In genomic region chr4:111443906-111444615, GRCm38 (mm10) we compare ENCODE assay signal across 13 mouse cellular contexts. TPM values are rescaled to one million over a fixed set of nuclear protein-coding genes. Genes with fewer than 3 reads are reported as not detected.
DNase-seq lines count a peak whose midpoint lies in the region; ATAC-seq and TF ChIP-seq lines count a peak whose summit lies in the region.
"Had no signal": no experiment of that assay in that cellular context is flagged by ENCODE, and none has a peak within 500 bp of the region (broad histone marks: within the 10 kb centered on the region; RNA-seq: fewer than 3 reads in every experiment).

No protein-coding gene starts in this region.

- H3K4me1 ChIP-seq in forebrain, embryonic 10.5 days: peaks cover 52% of the 10 kb centered on the region
- peaks cover 30% of the 10 kb centered on the region for H3K4me1 ChIP-seq in hindbrain, embryonic 12.5 days
- H3K4me1 ChIP-seq in midbrain, postnatal 0 days (ENCODE audit: insufficient read depth, low read length): 0 out of 2 replicates have a peak, but pooled peaks cover 6% of the 10 kb centered on the region

- H3K36me3 ChIP-seq in forebrain, embryonic 10.5 days (replicated peaks): peaks cover 29% of the 10 kb centered on the region
- H3K36me3 ChIP-seq in hindbrain, embryonic 12.5 days: peaks cover 15% of the 10 kb centered on the region
- peaks cover 6% of the 10 kb centered on the region for H3K36me3 ChIP-seq in midbrain, postnatal 0 days (ENCODE audit: insufficient read depth, low read length)
- H3K36me3 ChIP-seq: stomach, embryonic 15.5 days had no signal

- no peak for TF ChIP-seq CTCF in left cerebral cortex, adult 2 months (IDR thresholded peaks at IDR 0.05)
- TF ChIP-seq CTCF in midbrain, postnatal 0 days (IDR thresholded peaks at IDR 0.05): no peak

- no peak overlapping the region for H3K4me3 ChIP-seq in left cerebral cortex, adult 2 months
- no peak overlapping the region for H3K4me3 ChIP-seq in forebrain, embryonic 10.5 days
- no peak overlapping the region for H3K4me3 ChIP-seq in hindbrain, embryonic 12.5 days
- no peak overlapping the region for H3K4me3 ChIP-seq in midbrain, postnatal 0 days (ENCODE audit: low read depth, low read length)
- H3K4me3 ChIP-seq: stomach, embryonic 15.5 days had no signal

- DNase-seq in left cerebral cortex, adult 2 months (ENCODE audit: extremely low spot score in 1 of 2, low spot score in 2 of 2): peak; percentile 33 to 46
- DNase-seq in left cerebral cortex, postnatal 36 days (ENCODE audit: low spot score in 2 of 2): no peak
- no peak for DNase-seq in forebrain, embryonic 10.5 days (ENCODE audit: extremely low spot score, low spot score)
- DNase-seq in midbrain, postnatal 0 days (ENCODE audit: low spot score): no peak
- no peak for DNase-seq in adrenal gland, adult (ENCODE audit: inconsistent age in 2 of 2, low spot score in 1 of 2)
- no peak for DNase-seq in layer of hippocampus, postnatal 36 days
- DNase-seq: kidney, adult 2 months; layer of hippocampus, adult 9-11 months; lung, embryonic 14.5 days had no signal

- peak overlapping the region; percentile 45; the same call in 1 of the 2 replicates for H3K27ac ChIP-seq in left cerebral cortex, adult 2 months
- peak overlapping the region; percentile 62 for H3K27ac ChIP-seq in forebrain, embryonic 10.5 days
- H3K27ac ChIP-seq in hindbrain, embryonic 12.5 days: peak overlapping the region; percentile 75
- H3K27ac ChIP-seq in midbrain, postnatal 0 days (ENCODE audit: low read depth, low read length): peak overlapping the region; percentile 47
- H3K27ac ChIP-seq: stomach, embryonic 15.5 days had no signal

- no peaks in the 10 kb centered on the region for H3K9me3 ChIP-seq in forebrain, embryonic 10.5 days
- no peaks in the 10 kb centered on the region for H3K9me3 ChIP-seq in hindbrain, embryonic 12.5 days (replicated peaks)
- H3K9me3 ChIP-seq in midbrain, postnatal 0 days (ENCODE audit: low read length): no peaks in the 10 kb centered on the region
- H3K9me3 ChIP-seq: stomach, embryonic 15.5 days had no signal

- H3K4me2 ChIP-seq in hindbrain, embryonic 12.5 days (replicated peaks): no peak overlapping the region
- no peak overlapping the region for H3K4me2 ChIP-seq in midbrain, postnatal 0 days (ENCODE audit: low read depth, low read length, poor library complexity, severe bottlenecking)
- H3K4me2 ChIP-seq: heart, embryonic 11.5 days; lung, embryonic 14.5 days; stomach, embryonic 15.5 days had no signal

- ATAC-seq in hindbrain, embryonic 12.5 days (ENCODE audit: low FRiP score): peak; percentile 79
- ATAC-seq in midbrain, postnatal 0 days (ENCODE audit: low FRiP score): 0 out of 2 replicates have a peak, but pooled peaks have one; percentile 9
- no peak for ATAC-seq in megakaryocyte-erythroid progenitor cell, adult 5-6 weeks (replicated peaks; ENCODE audit: low FRiP score, low TSS enrichment, poor library complexity, severe bottlenecking)

- no peak overlapping the region for H3K9ac ChIP-seq in hindbrain, embryonic 12.5 days
- H3K9ac ChIP-seq in midbrain, postnatal 0 days (replicated peaks; ENCODE audit: low read length, poor library complexity, severe bottlenecking): no peak overlapping the region
- H3K9ac ChIP-seq: lung, embryonic 14.5 days; stomach, embryonic 15.5 days had no signal

- intact Hi-C loops in left cerebral cortex, adult 2 months (cut with DNase I): loop anchor here (5.0 kb wide), 1 partner anchor 117 kb away; no protein-coding TSS in a partner anchor
- intact Hi-C loops in left cerebral cortex, postnatal 36 days (cut with DNase I): no loop called here

- 48% methylated on average over 10 of the region's 10 CpGs for WGBS in forebrain, embryonic 10.5 days
- WGBS in hindbrain, embryonic 12.5 days: 43% methylated on average over 10 of the region's 10 CpGs
- WGBS in midbrain, postnatal 0 days: 27% methylated on average over 10 of the region's 10 CpGs

- peaks cover 29% of the 10 kb centered on the region for H3K27me3 ChIP-seq in forebrain, embryonic 10.5 days (ENCODE audit: poor library complexity, severe bottlenecking)
- H3K27me3 ChIP-seq in hindbrain, embryonic 12.5 days: no peaks in the 10 kb centered on the region
- no peaks in the 10 kb centered on the region for H3K27me3 ChIP-seq in midbrain, postnatal 0 days (ENCODE audit: insufficient read depth, low read length)
- H3K27me3 ChIP-seq: stomach, embryonic 15.5 days had no signal

RNA-seq across cellular contexts. Expression of gene Bend5, which starts 29.3 kb away (rescaled TPM):
- total RNA-seq in left cerebral cortex, adult 2 months (2021): 10 to 100 TPM; 17.3 to 18.7 TPM
- 10 to 100 TPM; 16.3 to 18.2 TPM for total RNA-seq in left cerebral cortex, postnatal 36 days (2021)
- polyA plus RNA-seq in forebrain, embryonic 10.5 days (2016; fragmentation: Nextera tagmentation; extraction: Ambion mirVana): 23.0 and 25.6 TPM in 2 replicates
- 68.2 and 70.2 TPM in 2 replicates for polyA plus RNA-seq in hindbrain, embryonic 12.5 days (2016; fragmentation: Nextera tagmentation; extraction: Ambion mirVana)
- total RNA-seq in midbrain, postnatal 0 days (2014; rRNA removed): 46.5 and 50.8 TPM in 2 replicates
- 61.4 and 65.1 TPM in 2 replicates for polyA plus RNA-seq in midbrain, postnatal 0 days (2015; fragmentation: Nextera tagmentation; extraction: Ambion mirVana)
- total RNA-seq in megakaryocyte-erythroid progenitor cell, adult 5-6 weeks (2014; fragmentation: Nextera tagmentation): 0.32 TPM in 1 of 2 replicates, not detected in the other
- total RNA-seq in megakaryocyte-erythroid progenitor cell, adult 5-6 weeks (2017): 0.15 TPM in 1 of 2 replicates, not detected in the other
- total RNA-seq in layer of hippocampus, postnatal 36 days (2021): 10 to 100 TPM; 10.5 to 12.5 TPM

Comparison
In these comparisons a context has a peak if more than half of its experiments do, and no peak if none do; other contexts are left out.
1. DNase-seq: peak in left cerebral cortex, adult 2 months (2 of 2); none in left cerebral cortex, postnatal 36 days (0 of 2), forebrain, embryonic 10.5 days (single experiment), midbrain, postnatal 0 days (single experiment), adrenal gland, adult (0 of 2) and layer of hippocampus, postnatal 36 days (0 of 2).
2. RNA of gene Bend5, which starts 29.3 kb away (total RNA-seq): 46.5 to 50.8 TPM in midbrain, postnatal 0 days, 17.3 to 18.7 TPM in left cerebral cortex, adult 2 months, 16.3 to 18.2 TPM in left cerebral cortex, postnatal 36 days and 10.5 to 12.5 TPM in layer of hippocampus, postnatal 36 days; 0.15 to 0.32 TPM in megakaryocyte-erythroid progenitor cell, adult 5-6 weeks; every median in the first group is over 4 times any median in the second.
3. Peak in every context shown above with its lines, with median percentiles within 50 percentile points of each other: H3K27ac ChIP-seq.